Mouse (Mus musculus) E14TG2a.4 (cell line): ENCODE measurements at regions not wholly inside any gene's neighbourhood (a gene's known extent, or its start where the extent isn't known, plus 50 kb on each side); places are given as distances from the start of the nearest gene placed in this dataset.

Source experiments
- CTCF ChIP-seq: conservative IDR thresholded peaks from 2 replicates; pipeline ENCODE4 v1.5.1; 2014; ENCODE audit warnings: low read length
- NANOG ChIP-seq: IDR thresholded peaks from 2 replicates; pipeline ENCODE4 v1.6.1; 2014; ENCODE audit warnings: borderline replicate concordance, low read length, mixed read lengths
- POU5F1 ChIP-seq: IDR thresholded peaks from 2 replicates; pipeline ENCODE4 v1.6.1; 2014; ENCODE audit warnings: low read length, borderline replicate concordance

DNA sequence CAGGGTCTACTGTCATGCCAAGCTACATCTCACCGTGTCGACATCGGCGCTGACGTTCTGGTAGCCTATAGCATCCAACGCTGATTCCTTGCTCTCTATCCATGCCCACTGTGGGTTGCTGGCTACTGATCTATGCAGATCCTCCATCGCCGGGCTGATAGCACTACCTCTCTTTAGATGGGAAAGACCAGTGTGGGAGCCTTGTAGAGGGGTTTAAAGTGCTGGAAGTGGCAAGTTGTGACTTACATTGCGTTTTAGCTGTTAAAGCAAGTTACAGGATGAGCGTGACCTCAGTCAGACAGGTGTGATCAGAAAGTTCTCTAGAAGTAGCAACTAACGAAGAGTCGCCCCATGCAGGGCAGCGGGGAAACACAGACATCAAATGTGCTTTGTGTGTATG, 160.9 kb downstream of the Kdr start:
- no peak for TF ChIP-seq CTCF
- TF ChIP-seq POU5F1, result no peak
- no peak for TF ChIP-seq NANOG
